Mouse (Mus musculus) spleen, postnatal 14 days (tissue): ENCODE measurements around the gene Ptbp3.
"Not testable (repeated sequence)": the region's sequence is repeated elsewhere in the genome, so short reads cannot be mapped to it uniquely, and the experiment has no call there.

Experiments
- DNase-seq, 2 experiments: peaks; one replicate each; pipeline ENCODE4 v3.0.0; 2021 to 2022; ENCODE audit warnings: low spot score in 2 of 2

The Ptbp3 gene

DNA sequence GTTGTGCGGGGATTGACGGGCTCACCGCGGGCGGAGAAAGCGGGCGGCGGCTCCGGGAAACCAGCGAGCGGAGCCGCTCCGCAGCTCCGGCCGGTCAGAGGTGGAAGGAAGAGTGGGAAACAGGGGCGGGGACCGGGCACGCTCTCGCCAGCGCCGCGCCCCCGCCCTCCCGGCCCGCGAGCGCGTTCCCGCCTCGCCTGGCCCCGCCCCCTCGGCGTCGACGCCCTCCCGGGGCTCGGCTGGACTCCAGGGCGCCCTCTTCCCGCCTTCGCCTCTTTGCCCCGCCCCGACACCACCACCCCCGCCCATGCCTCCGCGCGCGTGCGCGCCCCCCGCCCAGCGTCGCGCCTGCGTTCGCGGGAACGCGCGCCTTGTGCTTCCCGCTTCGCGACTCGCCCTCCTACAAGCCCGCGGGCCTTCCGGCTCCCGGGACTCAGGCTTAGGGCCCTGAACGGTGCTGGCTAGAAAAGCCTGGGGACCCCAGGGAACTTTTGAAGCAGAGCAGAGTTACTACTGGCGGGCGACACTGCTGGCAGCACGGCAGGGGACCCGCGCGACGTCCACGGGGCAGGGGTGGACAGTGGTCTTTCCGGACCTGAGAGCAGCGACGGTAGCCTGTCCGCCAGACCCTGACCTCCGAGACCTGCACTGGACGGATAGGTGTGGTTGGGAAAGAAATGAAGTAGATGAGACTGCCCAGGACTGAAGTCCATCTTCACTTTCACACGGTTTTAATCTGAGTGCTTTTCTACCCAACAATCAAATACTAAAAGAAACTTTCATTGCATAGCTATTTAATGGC lies at the start of gene Ptbp3:
Ptbp3 (minus strand) TSS at position 190 of the 802 bp plus-strand sequence.
- DNase-seq, result peak; percentile 88 to 92

- DNase-seq, result no peak
Measured at GRCm38 (mm10) chr4:59596556-59596955, 47.4 kb upstream of the Ptbp3 start.

DNA sequence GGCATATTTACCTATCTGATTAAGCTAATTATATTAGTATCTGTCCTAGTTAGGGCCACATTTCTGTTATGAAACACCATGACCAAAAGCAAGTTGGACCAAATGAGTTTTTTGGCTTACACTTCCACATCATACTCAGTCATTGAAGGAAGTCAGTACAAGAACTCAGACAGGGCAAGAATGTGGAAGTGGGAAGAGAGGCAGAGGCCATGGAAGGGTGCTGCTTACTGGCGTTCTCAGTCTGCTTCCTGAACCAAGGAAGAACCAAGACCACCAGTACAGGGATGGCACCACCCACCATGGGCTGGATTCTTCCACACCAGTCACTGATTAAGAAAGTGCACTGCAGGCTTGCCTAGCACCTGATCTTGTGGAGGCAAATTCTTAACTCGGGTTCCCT lies 45.5 kb upstream of the Ptbp3 start:
- DNase-seq, result no peak

- DNase-seq, result no peak
Measured at GRCm38 (mm10) chr4:59587872-59588226, 38.7 kb upstream of the Ptbp3 start.

DNA sequence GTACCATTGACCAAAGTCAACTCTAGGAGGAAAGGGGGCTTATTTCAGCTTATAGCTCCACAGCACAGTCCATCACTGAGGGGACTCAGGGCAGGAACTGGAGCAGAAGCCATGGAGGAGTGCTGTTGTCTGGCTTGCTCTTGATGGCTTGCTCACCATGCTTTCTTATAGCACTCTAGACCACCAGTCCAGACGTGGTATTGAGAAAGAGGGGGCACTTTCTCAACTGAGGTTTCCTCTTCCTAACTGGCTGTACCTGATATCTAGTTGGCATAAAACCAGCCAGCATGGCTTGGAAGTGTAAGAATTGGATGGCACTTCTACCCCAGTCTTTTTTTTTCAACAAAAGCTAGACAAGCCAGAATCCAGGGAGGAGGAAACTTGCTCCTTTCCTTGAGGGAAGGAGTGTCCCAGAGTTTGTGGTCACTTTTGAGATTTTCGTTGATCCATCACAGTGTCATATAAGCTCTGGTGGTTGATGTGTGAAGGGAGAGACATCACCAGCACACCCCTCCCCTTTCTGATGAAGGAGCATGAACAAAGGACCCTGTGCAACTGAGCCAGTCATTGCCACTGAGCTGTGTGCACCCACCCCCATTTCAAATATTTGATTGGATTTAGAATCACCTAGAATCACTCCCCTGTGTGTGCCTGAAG lies 38.2 kb upstream of the Ptbp3 start:
- DNase-seq, result no peak

DNA sequence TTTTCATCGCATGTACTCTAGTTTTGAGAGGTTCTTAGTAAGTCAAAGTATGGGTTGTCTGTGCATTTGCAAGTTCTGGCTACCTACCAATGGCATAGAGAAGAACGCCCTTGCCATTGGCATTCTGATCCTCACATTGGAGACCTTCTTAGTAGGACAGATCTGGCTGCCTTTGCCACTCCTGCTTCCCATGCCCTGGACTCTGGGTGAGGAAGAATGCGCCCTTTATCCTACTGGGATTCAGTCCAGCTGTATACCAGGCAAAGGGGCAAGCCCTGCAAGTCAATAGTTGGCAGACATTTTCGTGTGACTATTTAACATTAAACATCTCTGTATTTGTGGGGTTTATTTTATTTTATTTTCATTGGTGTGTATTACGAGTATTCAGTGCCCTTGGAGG lies 35.9 kb upstream of the Ptbp3 start:
- no peak for DNase-seq

DNA sequence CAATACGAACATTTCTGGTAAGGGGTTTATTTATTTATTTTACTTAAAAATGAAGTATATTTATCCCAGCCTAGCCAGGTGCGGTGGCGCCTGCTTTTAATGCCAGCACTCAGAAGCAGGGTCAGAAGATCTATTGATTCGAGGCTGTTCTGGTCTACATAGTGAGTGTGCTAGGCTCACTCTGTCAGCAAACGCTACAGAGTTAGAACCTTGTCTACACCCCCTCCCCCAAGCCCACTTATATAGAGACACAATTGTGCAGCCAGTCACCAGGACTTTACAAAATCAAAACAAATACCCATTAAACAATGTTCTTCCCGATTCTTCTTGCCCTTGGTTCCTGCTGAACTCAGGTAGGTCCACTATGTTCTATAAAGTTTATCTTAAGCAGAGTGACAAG lies 33.0 kb upstream of the Ptbp3 start:
- DNase-seq, result no peak

GRCm38 (mm10) chr4:59581314-59582185 lies 32.4 kb upstream of the Ptbp3 start, which contains the start of gene Hsdl2:
TSS of gene Hsdl2 (plus strand) at chr4:59581563.
- peak; percentile 99 for DNase-seq

DNA sequence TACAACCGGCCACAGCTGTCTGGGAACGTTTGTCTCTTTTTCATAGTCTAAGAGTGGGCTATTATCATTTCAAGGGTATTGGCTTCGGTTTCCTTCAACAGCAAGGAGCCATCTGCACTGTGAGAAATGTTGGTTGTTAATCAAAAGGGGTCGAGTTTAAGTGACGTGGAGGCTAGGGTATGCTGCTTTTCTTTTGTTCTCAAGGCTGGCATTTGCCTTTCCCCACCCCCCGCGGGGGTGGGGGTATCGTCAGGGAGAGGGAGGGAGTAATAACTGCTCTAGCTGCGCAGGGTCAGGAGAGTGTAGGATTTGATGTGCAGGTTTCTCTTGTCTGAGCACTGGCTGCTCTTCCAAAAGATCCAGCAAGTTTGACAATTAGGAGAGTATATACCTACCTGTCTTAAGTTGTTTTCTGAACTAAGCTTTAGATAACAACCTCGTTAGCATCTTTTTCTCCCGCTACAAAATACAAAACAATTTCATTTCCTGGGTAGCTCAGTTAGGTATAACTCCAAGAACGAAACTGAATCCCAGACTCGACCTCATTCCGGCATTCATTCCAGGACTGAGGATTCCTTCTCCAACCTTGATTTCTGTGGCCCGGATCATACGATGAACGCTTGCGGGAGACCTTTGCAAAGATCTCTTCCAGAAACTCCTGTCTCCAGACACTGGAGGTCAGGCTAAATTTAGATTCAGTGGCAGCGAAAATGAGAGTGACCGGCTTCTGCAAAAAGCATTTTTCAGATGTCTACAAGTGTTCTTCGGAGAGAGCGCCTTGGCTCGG lies 31.5 kb upstream of the Ptbp3 start:
- DNase-seq, result no peak

DNA sequence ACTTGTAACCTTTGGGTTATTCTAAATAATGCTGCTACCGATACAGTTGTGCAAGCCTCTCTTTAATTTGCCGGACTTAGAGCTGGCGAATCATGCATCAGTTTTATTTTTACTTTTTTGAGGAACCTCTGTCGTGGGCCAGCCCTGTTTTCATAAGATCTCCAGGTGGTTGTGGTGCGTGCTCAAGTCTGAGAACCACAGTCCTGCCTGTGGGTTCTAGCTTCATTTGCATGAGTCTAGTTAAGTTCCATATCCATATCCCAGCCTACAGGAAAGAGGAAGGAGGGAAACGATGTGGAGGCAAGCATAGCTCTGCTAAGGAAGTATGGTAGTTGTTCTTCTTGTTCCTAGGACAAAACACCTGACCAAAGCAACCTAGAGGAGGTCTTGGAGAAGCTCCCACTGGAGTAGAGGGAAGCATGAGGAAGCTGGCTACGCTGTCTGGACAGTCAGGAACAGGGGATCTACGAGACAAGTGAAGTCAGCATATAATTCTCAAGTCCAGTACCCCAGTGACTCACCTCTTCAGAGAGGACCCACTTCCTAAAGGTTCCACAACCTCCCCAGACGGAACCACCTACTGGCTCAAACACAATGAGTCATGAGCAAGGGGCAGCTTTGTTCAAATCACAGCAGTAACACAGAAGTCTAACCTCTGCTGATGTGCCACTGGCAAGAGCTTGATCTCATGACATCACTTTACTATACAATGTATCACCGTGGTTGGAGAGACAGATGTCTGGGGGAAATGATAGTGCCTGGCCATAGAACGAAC lies 26.2 kb upstream of the Ptbp3 start:
- no peak for DNase-seq

GRCm38 (mm10) chr4:59572521-59573118 lies 23.5 kb upstream of the Ptbp3 start:
- no peak for DNase-seq

DNA sequence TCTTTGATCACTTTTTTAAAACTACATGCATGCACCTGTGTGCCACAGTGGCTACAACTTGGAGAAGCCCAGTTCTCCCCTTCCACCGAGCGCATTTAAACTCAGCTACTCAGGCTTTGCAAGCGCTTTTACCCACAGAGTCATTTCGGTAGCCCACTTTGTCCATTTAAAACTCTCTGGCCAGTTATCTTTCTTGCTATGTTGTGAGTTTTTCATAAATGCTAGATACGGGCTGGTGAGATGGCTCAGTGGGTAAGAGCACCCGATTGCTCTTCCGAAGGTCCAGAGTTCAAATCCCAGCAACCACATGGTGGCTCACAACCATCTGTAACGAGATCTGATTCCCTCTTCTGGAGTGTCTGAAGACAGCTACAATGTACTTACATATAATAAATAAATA lies 21.4 kb upstream of the Ptbp3 start:
- not testable (repeated sequence) for DNase-seq

DNA sequence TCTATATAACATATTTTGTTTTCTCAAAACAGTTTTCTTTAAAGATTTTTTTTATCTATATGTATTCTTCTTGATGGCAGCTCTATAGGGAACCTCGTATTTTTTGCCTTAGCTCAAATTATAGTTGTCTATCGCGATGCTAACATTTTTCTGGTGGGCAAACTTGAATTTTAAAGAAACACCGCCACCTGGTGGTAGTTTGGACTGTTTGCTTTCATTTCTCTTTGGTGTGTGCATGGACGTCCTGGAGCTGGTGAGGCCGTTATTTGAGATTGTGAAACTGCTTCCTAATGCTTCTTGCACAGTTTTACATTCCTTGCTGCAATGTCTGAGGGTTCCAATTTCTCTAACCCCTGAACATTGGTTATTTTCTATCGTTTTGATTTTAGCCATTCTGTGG lies 20.4 kb upstream of the Ptbp3 start:
- peak; percentile 40 to 73 for DNase-seq

- no peak for DNase-seq
Measured at GRCm38 (mm10) chr4:59567576-59568260, 18.6 kb upstream of the Ptbp3 start.

DNA sequence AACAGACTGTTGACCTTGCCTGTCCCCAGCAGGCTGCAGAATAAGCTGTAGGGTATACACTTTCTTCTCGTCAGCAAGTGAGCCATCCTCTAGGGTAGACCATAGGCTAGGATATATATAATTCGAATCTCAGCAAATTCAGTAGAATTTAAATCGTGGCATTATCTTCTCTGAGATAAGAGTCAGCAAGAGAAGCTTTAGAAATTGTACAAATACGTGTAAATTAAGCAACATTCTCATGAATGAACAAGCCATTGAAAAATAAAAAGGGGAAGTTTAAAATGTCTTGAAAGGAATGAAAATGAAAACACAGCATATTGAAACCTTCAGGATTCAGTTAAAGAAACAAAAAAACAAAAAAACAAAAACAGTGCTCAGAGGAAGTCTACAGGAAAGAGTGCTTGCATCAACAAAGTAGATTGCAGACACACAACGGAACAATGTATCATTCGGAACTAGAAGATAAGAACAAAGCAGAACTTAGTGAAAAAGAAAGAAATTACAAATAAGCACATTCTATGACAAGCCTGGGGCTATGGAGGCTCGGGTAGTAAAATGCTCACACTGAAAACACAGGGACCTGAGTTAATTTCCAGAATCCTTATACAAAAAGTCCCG lies 16.5 kb upstream of the Ptbp3 start:
- DNase-seq, result no peak

- DNase-seq, result no peak
Measured at GRCm38 (mm10) chr4:59564128-59564527, 15.0 kb upstream of the Ptbp3 start.

DNA sequence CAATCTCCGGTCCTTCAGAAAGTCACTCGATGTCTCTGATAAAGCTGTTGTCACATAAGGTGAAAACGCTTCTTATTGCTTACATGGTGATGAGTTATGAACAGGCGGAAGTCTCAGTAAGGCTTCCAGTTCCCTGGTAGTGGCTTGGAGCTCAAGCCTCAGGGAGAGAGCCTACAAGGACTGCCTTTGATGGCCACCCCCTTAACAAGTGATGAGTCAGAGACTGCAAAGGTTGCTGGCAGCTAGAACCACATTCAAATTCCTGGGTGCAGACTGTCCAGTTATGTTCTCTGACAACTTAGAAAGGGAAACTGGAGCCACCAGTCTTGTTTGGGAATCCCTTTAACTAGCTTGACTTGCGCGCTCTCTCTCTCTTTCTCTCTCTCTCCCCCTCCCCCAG lies 11.0 kb upstream of the Ptbp3 start:
- DNase-seq, result no peak

DNA sequence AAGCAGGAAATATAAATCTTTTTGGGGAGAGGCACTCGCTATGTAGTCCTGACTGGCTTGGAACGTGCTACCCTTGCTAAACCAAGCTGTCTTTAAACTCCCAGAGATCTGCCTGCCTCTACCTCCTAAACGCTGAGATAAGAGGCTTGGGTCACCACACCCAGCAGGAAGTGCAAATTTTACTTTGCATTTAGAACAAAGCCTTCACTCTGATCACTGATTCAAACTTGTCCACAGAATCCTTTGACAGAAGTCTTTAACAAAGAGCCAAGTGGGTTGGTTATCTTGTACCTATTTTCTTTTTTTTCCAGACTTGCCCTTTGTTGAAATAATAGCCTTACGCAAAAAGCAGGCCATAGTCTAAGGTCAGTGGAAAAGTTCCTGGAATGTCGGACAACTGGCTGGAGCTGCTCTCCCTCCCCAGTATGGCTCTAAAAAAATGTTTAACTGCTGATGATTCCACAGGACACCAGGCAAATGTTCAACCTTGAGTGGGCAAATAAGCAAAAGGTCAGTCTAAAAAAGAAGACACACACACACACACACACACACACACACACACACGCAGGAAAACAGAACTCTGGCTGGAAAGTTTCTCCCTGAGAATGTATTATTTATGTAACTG lies 9.0 kb upstream of the Ptbp3 start:
- no peak for DNase-seq

- not testable (repeated sequence) for DNase-seq
Measured at GRCm38 (mm10) chr4:59557343-59557742, 8.2 kb upstream of the Ptbp3 start.
